Mouse (Mus musculus) heart, postnatal 0 days (tissue): Measurements from ENCODE around the gene Rassf1.

Experiments
- CTCF ChIP-seq: IDR thresholded peaks from 2 replicates; pipeline ENCODE4 v1.5.1; 2016; ENCODE audit warnings: antibody characterized with exemption, control low read depth, low read depth
- EP300 ChIP-seq: IDR thresholded peaks from 2 replicates; pipeline ENCODE4 v1.6.1; 2016; ENCODE audit warnings: antibody characterized with exemption, low read depth

DNA sequence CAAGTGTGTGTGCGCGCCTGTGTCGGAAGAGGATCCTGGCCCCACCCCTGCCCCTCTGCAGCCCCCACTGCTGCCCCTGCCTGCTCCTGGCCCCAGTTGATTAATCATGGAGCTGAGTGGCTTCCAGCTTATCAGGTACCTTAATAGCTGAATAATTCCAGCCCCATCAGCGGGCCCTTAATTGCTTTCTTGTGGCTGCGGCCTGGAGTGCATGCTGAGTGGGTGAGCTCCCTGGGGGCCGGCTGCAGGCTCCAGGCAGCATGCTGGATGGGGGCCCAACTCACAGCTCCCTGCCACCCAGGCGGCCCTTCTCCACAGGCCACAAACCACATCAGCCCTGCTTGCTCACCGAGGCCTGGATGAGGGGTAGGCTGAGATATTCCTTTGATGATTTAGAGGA, 39.9 kb upstream of the Rassf1 start:
- no peak for TF ChIP-seq CTCF
- TF ChIP-seq EP300, result no peak
